Mouse (Mus musculus) T-helper 1 cell (primary cell): ENCODE measurements around the gene Gm2564.
"Not testable (repeated sequence)": the region's sequence is repeated elsewhere in the genome, so short reads cannot be mapped to it uniquely, and the experiment has no call there.

Source experiments
- in situ Hi-C: fragments of 300-600 bp; cut with MboI, MseI; formaldehyde crosslinking; loops from one replicate; pipeline ENCODE4 v1.15.1; 2025; ENCODE audit warnings: high pct_unique_total_duplicates

The Gm2564 gene

GRCm38 (mm10) chr4:42629419-42629818 is at the start of gene Gm2564:
Gm2564 (plus strand) TSS chr4:42629719.
- in situ Hi-C loops = not testable (repeated sequence)

GRCm38 (mm10) chr4:42611895-42612294 is 17.6 kb upstream of the Gm2564 start, which contains the start of gene Gm10591:
Gm10591 (plus strand) TSS chr4:42612195.
- in situ Hi-C loops = not testable (repeated sequence)

DNA sequence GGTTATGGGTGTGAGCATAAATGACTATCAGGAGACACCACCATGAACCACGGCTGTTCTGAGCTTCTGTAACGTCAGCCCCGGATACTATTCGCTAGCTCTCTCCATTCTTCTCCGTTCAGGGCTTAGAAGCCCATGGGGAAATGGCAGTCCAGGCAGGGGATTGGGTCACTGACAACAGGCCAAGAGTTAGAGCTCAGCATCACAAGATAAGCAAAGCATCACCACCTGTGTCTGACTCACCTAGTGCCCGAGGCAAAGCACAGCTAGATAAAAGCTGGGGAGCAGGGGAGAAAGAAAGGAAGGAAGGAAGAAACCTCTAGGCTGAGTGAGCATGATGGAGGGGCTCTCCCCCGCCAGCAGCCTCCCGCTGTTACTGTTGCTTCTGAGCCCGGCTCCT is 25.4 kb downstream of the Gm2564 start, which contains the start of gene Ccl27b:
Gene Ccl27b, plus strand, starts transcription at position 301 of the 400 bp plus-strand sequence.
- in situ Hi-C loops = loop anchor here (5.0 kb wide), 1 partner anchor 883 kb away; the partner anchor contains the start of gene Ccl27a

GRCm38 (mm10) chr4:42661793-42662192 is 32.3 kb downstream of the Gm2564 start, which contains the start of gene Il11ra2:
Il11ra2 (minus strand) TSS chr4:42661893.
- in situ Hi-C loops = not testable (repeated sequence)

- in situ Hi-C loops = not testable (repeated sequence)
These were observed 45.9 kb downstream of the Gm2564 start for GRCm38 (mm10) chr4:42675415-42675814.

- in situ Hi-C loops = not testable (repeated sequence)
These were observed 49.8 kb downstream of the Gm2564 start for GRCm38 (mm10) chr4:42679365-42679764.

DNA sequence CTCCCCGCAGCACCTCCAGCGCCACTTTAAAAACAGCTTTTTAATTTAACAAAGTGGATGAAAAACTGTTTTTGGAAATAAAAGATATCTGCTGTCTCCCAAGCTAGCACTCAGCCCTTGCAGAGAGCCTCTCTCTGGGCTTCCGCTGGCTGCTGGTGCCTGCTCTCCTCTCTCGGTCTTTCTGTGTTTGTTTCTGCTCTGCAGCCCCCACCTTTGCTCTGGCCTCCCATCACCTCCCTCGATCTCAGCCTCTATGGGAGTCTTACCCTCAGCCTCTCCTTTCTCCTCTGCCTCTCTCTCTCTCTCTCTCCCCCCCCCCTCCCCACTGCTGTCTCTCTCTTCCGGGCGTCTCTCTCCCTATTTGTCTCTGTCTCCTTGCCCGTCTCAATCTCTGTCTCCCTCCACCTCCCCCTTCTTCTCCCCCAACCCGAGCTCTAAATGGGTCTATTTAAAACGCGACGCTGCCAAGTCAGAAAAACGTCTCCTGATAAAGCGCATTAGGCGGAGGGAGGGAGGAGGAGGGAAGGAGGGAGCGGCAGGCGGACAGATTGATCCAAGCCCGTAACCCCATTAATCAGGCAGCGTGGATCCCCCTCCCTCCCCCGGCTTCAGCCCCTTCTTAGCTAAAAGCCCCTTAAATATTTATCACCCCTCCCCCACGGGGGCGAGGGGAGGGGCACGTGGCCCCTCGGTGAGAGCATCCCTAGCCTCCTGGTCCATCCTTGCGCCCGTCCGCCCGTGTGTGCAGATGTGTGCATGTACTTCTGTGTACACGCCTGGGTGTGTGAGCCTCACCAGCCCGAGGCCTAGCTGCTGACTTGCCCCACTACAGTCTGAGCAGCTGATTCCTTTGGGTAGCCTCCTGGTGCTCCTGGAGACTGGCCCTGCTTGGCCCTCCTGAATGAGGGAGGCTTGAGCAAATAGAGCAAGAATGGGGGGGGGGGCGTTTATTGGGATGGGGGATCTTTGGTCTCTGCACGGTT is 51.1 kb downstream of the Gm2564 start:
- in situ Hi-C loops = not testable (repeated sequence)
